Mouse (Mus musculus) heart, adult 18-20 months (tissue): ENCODE data around the gene Serpine1. TPM values are rescaled to one million over a fixed set of nuclear protein-coding genes. Genes with fewer than 3 reads are reported as not detected.

ENCODE experiments used
- DNase-seq, 2 experiments: peaks; one replicate each; pipeline ENCODE4 v3.0.0; 2021 to 2022; ENCODE audit warnings: mixed read lengths in 1 of 2
- total RNA-seq, 2 experiments: library from RNA; stranded (reverse); gene quantifications; 2 replicates each; pipeline ENCODE4 v1.2.3; 2021

The Serpine1 gene
- total RNA-seq, 2 experiments from 2014 or later = 18.4 to 33.2 TPM

- no peak for DNase-seq
These were observed 17.2 kb downstream of the Serpine1 start for GRCm38 (mm10) chr5:137054873-137055272.

- DNase-seq = no peak
These were observed 17.8 kb downstream of the Serpine1 start for GRCm38 (mm10) chr5:137054299-137054698.

GRCm38 (mm10) chr5:137051914-137052505, 20.1 kb downstream of the Serpine1 start:
- DNase-seq = no peak

- no peak for DNase-seq
These were observed 20.9 kb downstream of the Serpine1 start for GRCm38 (mm10) chr5:137051125-137051524.

GRCm38 (mm10) chr5:137046991-137047390, 25.1 kb downstream of the Serpine1 start:
- no peak for DNase-seq

- DNase-seq = no peak
These were observed 25.7 kb downstream of the Serpine1 start for GRCm38 (mm10) chr5:137046324-137046718.

- peak; percentile 96 to 97 for DNase-seq
These were observed 26.4 kb downstream of the Serpine1 start, which contains the start of gene Ap1s1 for GRCm38 (mm10) chr5:137045402-137046323. TSS of gene Ap1s1 (minus strand) at chr5:137046135.

GRCm38 (mm10) chr5:137043997-137044396, 28.1 kb downstream of the Serpine1 start:
- DNase-seq = no peak

GRCm38 (mm10) chr5:137041442-137041841, 30.6 kb downstream of the Serpine1 start:
- no peak for DNase-seq

- DNase-seq = no peak
These were observed 32.6 kb downstream of the Serpine1 start for GRCm38 (mm10) chr5:137039453-137039852.

- DNase-seq = no peak
These were observed 35.9 kb downstream of the Serpine1 start for GRCm38 (mm10) chr5:137036211-137036610.

GRCm38 (mm10) chr5:137032641-137033074, 39.4 kb downstream of the Serpine1 start:
- peak; percentile 92 for DNase-seq

- peak; percentile 19 to 23 for DNase-seq
These were observed 40.0 kb downstream of the Serpine1 start for GRCm38 (mm10) chr5:137032033-137032421.

GRCm38 (mm10) chr5:137031076-137032032, 40.7 kb downstream of the Serpine1 start:
- DNase-seq = peak in 1 of 2 experiments; percentile 25

GRCm38 (mm10) chr5:137030416-137030810, 41.7 kb downstream of the Serpine1 start:
- no peak for DNase-seq

GRCm38 (mm10) chr5:137029643-137030415, 42.2 kb downstream of the Serpine1 start:
- peak; percentile 92 to 95 for DNase-seq

GRCm38 (mm10) chr5:137029273-137029585, 42.8 kb downstream of the Serpine1 start:
- DNase-seq = no peak

- DNase-seq = no peak
These were observed 43.4 kb downstream of the Serpine1 start for GRCm38 (mm10) chr5:137028561-137029272.

GRCm38 (mm10) chr5:137026092-137026491, 46.0 kb downstream of the Serpine1 start, which contains the start of gene Vgf:
TSS of gene Vgf (plus strand) at chr5:137026392.
- DNase-seq = no peak

GRCm38 (mm10) chr5:137025132-137025531, 46.9 kb downstream of the Serpine1 start:
- DNase-seq = peak; percentile 62 to 92

- no peak for DNase-seq
These were observed 47.8 kb downstream of the Serpine1 start for GRCm38 (mm10) chr5:137024318-137024717.
